Mouse (Mus musculus) urinary bladder, adult 18-20 months (tissue): ENCODE data around the gene Mfsd4b1.

Experiments
- DNase-seq, 2 experiments: peaks; one replicate each; pipeline ENCODE4 v3.0.0; 2022; ENCODE audit warnings: low spot score in 2 of 2, mixed read lengths in 2 of 2

Mfsd4b1 gene

GRCm38 (mm10) chr10:40024554-40025428, at the start of gene Mfsd4b1:
Mfsd4b1 (minus strand) TSS chr10:40025268.
- DNase-seq, result peak; percentile 62 to 65

- no peak for DNase-seq
Observed at GRCm38 (mm10) chr10:40073608-40074007, 48.5 kb upstream of the Mfsd4b1 start.

DNA sequence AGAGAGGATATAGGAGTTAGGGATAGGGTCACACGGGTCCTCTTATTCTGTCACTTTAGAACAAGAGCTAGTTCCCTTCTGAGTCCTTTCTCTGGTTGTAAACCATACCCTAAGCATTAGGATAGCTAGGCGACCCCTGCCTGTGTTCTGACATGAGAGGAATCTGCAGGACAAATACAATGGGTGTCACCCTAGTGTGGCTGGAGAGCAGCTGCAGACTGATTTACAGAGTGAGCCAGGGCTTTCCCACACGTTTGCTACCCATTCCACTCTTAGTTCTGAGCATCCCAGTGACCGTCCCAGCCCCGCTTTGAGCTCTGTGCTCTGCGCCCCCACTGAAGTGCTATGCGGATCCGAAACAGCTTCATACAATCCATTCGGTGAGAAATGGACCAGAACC, 45.6 kb upstream of the Mfsd4b1 start:
- no peak for DNase-seq

GRCm38 (mm10) chr10:40069270-40069669, 44.2 kb upstream of the Mfsd4b1 start:
- no peak for DNase-seq

- no peak for DNase-seq
Observed at GRCm38 (mm10) chr10:40068595-40068994, 43.5 kb upstream of the Mfsd4b1 start.

DNA sequence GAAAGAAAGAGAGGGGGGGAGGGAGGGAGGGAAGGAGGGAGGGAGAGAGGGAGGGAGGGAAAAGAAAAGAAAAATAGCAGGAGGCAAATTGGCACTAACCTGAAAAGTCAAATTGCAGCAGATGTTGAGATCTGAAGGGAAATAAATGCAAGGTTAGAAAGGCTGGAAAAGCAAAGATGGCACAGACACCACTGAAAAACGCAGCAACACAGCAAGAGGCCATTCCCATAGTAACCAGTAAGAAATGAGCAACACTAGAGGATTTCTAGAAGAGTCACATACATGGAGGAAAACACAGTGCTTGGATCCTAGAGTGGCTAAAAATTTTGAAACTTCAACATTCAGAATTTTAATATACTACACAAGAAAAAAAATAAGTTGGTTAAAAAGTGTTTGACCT, 42.5 kb upstream of the Mfsd4b1 start:
- no peak for DNase-seq

- no peak for DNase-seq
Observed at GRCm38 (mm10) chr10:40067071-40067470, 42.0 kb upstream of the Mfsd4b1 start.

- DNase-seq, result no peak
Observed at GRCm38 (mm10) chr10:40065357-40065756, 40.3 kb upstream of the Mfsd4b1 start.

- DNase-seq, result no peak
Observed at GRCm38 (mm10) chr10:40063291-40063890, 38.3 kb upstream of the Mfsd4b1 start.

DNA sequence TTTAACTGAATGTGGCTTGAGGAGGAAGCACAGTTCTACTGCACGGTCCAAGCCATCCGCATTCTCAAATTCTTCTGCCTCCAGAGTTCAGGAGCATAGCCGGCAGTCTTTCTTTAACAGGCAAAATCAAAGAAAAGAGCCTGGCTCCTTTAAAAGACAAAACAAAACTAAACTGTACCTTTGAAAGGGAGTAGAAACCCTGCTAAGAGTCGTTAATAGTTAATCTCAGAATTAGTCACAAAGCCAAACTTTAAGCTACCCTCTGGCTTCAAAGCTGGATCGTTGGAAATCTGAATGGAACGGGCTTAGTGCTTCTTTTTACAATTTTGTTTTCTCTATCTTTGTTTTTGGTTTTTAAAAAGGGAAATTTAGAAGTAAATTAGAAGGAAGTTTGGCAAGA, 37.7 kb upstream of the Mfsd4b1 start:
- no peak for DNase-seq

DNA sequence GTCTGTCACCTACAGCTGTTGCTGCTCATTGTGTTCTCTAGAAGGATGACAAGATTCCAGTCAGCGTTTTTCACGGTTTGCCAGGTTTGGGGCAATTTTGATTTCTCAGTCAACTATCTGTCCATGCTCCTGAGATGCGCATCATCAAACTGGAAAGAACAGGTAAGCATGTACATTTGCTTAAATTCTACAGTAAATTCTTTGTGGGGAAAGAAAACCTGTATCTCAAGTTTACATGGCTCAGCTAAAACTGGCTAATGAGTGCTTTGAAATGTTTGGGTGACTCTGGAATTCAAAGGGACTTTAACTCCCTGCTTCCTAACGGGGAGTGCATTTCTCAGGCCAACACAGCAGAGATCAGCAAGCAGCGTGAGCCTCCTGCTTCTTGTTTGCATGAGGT, 36.9 kb upstream of the Mfsd4b1 start:
- DNase-seq, result no peak

GRCm38 (mm10) chr10:40058786-40059120, 33.7 kb upstream of the Mfsd4b1 start:
- DNase-seq, result no peak

DNA sequence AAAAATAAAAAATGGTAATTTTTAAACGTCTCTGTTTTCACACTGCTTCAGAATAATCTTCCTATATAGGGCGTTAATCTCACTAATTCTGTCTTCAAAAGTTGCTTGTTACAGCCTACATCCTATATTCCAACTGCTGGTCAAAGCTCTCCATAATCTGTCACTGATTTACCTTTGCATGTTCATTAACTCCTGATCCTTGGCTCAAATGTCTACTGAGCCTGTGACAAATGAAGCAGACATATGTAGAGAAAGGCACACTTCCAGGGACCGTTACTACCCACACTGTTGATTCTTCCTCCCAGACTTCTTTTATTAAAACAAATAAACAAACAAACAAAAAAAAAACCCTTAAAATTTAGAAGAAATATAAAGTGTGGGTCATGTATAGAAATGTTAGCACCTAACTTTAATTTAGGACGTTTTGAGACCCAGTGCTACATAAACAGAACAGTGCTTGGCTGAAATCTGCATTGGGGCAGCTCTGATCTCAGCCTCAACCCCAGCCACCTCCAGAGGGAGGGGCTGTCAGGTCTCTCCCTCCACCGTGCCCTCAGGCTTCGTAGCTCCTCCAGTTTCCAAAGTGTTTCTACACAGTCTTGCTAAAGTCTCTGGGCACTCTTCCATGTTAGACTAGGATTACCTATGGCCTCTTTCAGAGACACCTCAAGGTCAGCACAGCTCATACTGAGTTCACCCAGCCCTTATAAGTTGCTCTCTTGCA, 33.2 kb upstream of the Mfsd4b1 start:
- no peak for DNase-seq

GRCm38 (mm10) chr10:40057615-40058014, 32.5 kb upstream of the Mfsd4b1 start:
- no peak for DNase-seq

- DNase-seq, result no peak
Observed at GRCm38 (mm10) chr10:40054455-40054854, 29.4 kb upstream of the Mfsd4b1 start.

GRCm38 (mm10) chr10:40053896-40054295, 28.8 kb upstream of the Mfsd4b1 start:
- DNase-seq, result no peak

GRCm38 (mm10) chr10:40053257-40053895, 28.3 kb upstream of the Mfsd4b1 start:
- peak in 1 of 2 experiments; percentile 23 for DNase-seq

GRCm38 (mm10) chr10:40051997-40052396, 26.9 kb upstream of the Mfsd4b1 start:
- DNase-seq, result no peak

DNA sequence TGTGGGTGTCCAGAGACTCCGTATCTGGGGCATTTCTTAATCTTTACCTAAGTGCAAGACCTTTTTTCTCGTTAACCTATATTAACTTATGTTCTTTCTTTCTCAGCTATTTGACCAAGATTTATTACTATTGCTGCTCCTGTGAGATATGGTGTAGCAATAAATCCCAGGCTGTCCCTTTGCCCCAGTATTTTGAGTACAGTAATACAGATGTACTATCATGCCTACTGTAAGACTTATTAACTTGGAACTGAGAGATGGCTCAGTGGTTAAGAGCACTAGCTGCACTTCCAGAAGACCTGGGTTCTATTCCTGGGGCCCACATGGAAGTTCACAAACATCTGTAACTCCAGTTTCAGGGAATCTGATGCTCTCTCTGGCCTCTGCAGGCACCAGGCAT, 25.7 kb upstream of the Mfsd4b1 start:
- no peak for DNase-seq

GRCm38 (mm10) chr10:40041339-40041738, 16.3 kb upstream of the Mfsd4b1 start:
- no peak for DNase-seq

- no peak for DNase-seq
Observed at GRCm38 (mm10) chr10:40036686-40037560, 11.9 kb upstream of the Mfsd4b1 start.
